Mouse (Mus musculus): ENCODE data around the gene Rhox4f.
"Not testable (repeated sequence)": the region's sequence is repeated elsewhere in the genome, so short reads cannot be mapped to it uniquely, and the experiment has no call there.

The Rhox4f gene

GRCm38 (mm10) chrX:37607604-37608003, at the start of gene Rhox4f:
Gene Rhox4f, minus strand, starts transcription at chrX:37607704.
- not testable (repeated sequence) for DNase-seq (ENCODE audit: extremely low read depth, low read depth)

- DNase-seq (ENCODE audit: extremely low read depth, low read depth) = not testable (repeated sequence)
Measured at GRCm38 (mm10) chrX:37651227-37651626, 43.7 kb upstream of the Rhox4f start, which contains the start of gene Rhox4g. Gene Rhox4g, minus strand, starts transcription at chrX:37651327.

- not testable (repeated sequence) for DNase-seq (ENCODE audit: extremely low read depth, low read depth)
Measured at GRCm38 (mm10) chrX:37643370-37643769, 35.9 kb upstream of the Rhox4f start, which contains the start of gene Rhox2g. Gene Rhox2g, minus strand, starts transcription at chrX:37643470.

GRCm38 (mm10) chrX:37628512-37628911, 21.0 kb upstream of the Rhox4f start, which contains the start of gene Rhox3g:
Gene Rhox3g, minus strand, starts transcription at chrX:37628612.
- DNase-seq (ENCODE audit: extremely low read depth, low read depth) = not testable (repeated sequence)

- DNase-seq (ENCODE audit: extremely low read depth, low read depth) = not testable (repeated sequence)
Measured at GRCm38 (mm10) chrX:37580692-37581091, 26.8 kb downstream of the Rhox4f start, which contains the start of gene Rhox3f. Gene Rhox3f, plus strand, starts transcription at chrX:37580992.

GRCm38 (mm10) chrX:37572638-37573037, 34.9 kb downstream of the Rhox4f start:
- not testable (repeated sequence) for DNase-seq (ENCODE audit: extremely low read depth, low read depth)

GRCm38 (mm10) chrX:37571105-37571504, 36.4 kb downstream of the Rhox4f start, which contains the start of gene Rhox2f:
Gene Rhox2f, plus strand, starts transcription at chrX:37571405.
- DNase-seq (ENCODE audit: extremely low read depth, low read depth) = not testable (repeated sequence)

- not testable (repeated sequence) for DNase-seq (ENCODE audit: extremely low read depth, low read depth)
Measured at GRCm38 (mm10) chrX:37557112-37557511, 50.4 kb downstream of the Rhox4f start, which contains the start of gene Rhox4e. Gene Rhox4e, plus strand, starts transcription at chrX:37557412.
